Mouse (Mus musculus) midbrain, embryonic 15.5 days (tissue): ENCODE results near the gene Slfn1. TPM values are rescaled to one million over a fixed set of nuclear protein-coding genes. Genes with fewer than 3 reads are reported as not detected.
"Not testable (repeated sequence)": the region's sequence is repeated elsewhere in the genome, so short reads cannot be mapped to it uniquely, and the experiment has no call there.

Experiments
- ATAC-seq: fragments of 200-750 bp; cut with Nextera tagmentation; replicated peaks from 2 replicates; pipeline ENCODE4 v1.8.0; 2017; ENCODE audit warnings: moderate TSS enrichment
- H3K27ac ChIP-seq: fragments of 300-500 bp; sonication (generic); 2 replicates; pipeline ENCODE4 v1.5.1; 2015; ENCODE audit warnings: mild to moderate bottlenecking, inconsistent platforms
- H3K27me3 ChIP-seq: fragments of 300-500 bp; sonication (generic); replicated peaks from 2 replicates; pipeline ENCODE4 v1.6.1; 2015; ENCODE audit warnings: inconsistent platforms
- H3K36me3 ChIP-seq: fragments of 300-500 bp; sonication (generic); replicated peaks from 2 replicates; pipeline ENCODE4 v1.6.1; 2015; ENCODE audit warnings: inconsistent platforms
- H3K4me1 ChIP-seq: fragments of 300-500 bp; sonication (generic); 2 replicates; pipeline ENCODE4 v1.6.1; 2015; ENCODE audit warnings: inconsistent platforms
- H3K4me2 ChIP-seq: fragments of 300-500 bp; sonication (generic); 2 replicates; pipeline ENCODE4 v1.6.1; 2015; ENCODE audit warnings: inconsistent platforms, mild to moderate bottlenecking, moderate library complexity
- H3K4me3 ChIP-seq: fragments of 300-500 bp; sonication (generic); 2 replicates; pipeline ENCODE4 v1.5.1; 2015; ENCODE audit warnings: mild to moderate bottlenecking, inconsistent platforms
- H3K9ac ChIP-seq: fragments of 300-500 bp; sonication (generic); 2 replicates; pipeline ENCODE4 v1.6.1; 2015; ENCODE audit warnings: mild to moderate bottlenecking, inconsistent platforms
- H3K9me3 ChIP-seq: fragments of 300-500 bp; sonication (generic); 2 replicates; pipeline ENCODE4 v1.6.1; 2016; ENCODE audit warnings: inconsistent platforms
- WGBS: fragments of 180-500 bp; shearing (Covaris S2); methylation state at CpG from one replicate; pipeline ENCODE4 v1.1.7; 2015; ENCODE audit warnings: mixed read lengths; 5-methylcytosine and 5-hydroxymethylcytosine counted together
- polyA plus RNA-seq: library from polyadenylated mRNA; unstranded; fragments of >200 nt; fragmentation: Nextera tagmentation; extraction: Ambion mirVana; gene quantifications from 2 replicates; pipeline ENCODE4 v1.2.1, GENCODE M21; 2015

Gene Slfn1
- polyA plus RNA-seq, 1 experiment from 2014 or later = 0.09 TPM

- Histone ChIP-seq H3K4me3 (no peak overlapping the region), H3K36me3 (no peaks in the 10 kb centered on the region), H3K27ac (no peak overlapping the region), H3K9me3 (no peaks in the 10 kb centered on the region), H3K4me1 (no peaks in the 10 kb centered on the region), H3K4me2 (no peak overlapping the region), H3K9ac (no peak overlapping the region), H3K27me3 (no peaks in the 10 kb centered on the region)
- no peak for ATAC-seq
- WGBS = 95% methylated on average over 3 of the region's 3 CpGs
Measured at GRCm38 (mm10) chr11:83121131-83121685, 4.6 kb downstream of the Slfn1 start.

GRCm38 (mm10) chr11:83123198-83123597 lies 6.5 kb downstream of the Slfn1 start:
- Histone ChIP-seq H3K27ac (no peak overlapping the region), H3K27me3 (no peaks in the 10 kb centered on the region), H3K9me3 (no peaks in the 10 kb centered on the region), H3K4me2 (no peak overlapping the region), H3K4me1 (no peaks in the 10 kb centered on the region), H3K9ac (no peak overlapping the region), H3K4me3 (no peak overlapping the region), H3K36me3 (no peaks in the 10 kb centered on the region)
- 71% methylated on average over 4 of the region's 4 CpGs for WGBS
- no peak for ATAC-seq

GRCm38 (mm10) chr11:83124906-83125305 lies 8.3 kb downstream of the Slfn1 start:
- H3K27ac ChIP-seq = no peak overlapping the region
- no peaks in the 10 kb centered on the region for H3K4me1 ChIP-seq
- no peaks in the 10 kb centered on the region for H3K36me3 ChIP-seq
- no peak for ATAC-seq
- no peaks in the 10 kb centered on the region for H3K9me3 ChIP-seq
- WGBS = 79% methylated on average over 2 of the region's 2 CpGs
- no peak overlapping the region for H3K9ac ChIP-seq
- no peak overlapping the region for H3K4me2 ChIP-seq
- no peak overlapping the region for H3K4me3 ChIP-seq
- H3K27me3 ChIP-seq = no peaks in the 10 kb centered on the region

- WGBS = 80% methylated on average over 1 of the region's 1 CpGs
- not testable (repeated sequence) for H3K36me3 ChIP-seq
Measured at GRCm38 (mm10) chr11:83125633-83126032, 9.0 kb downstream of the Slfn1 start.

GRCm38 (mm10) chr11:83137253-83137652 lies 20.6 kb downstream of the Slfn1 start:
- H3K27me3 ChIP-seq, H3K9ac ChIP-seq, H3K4me3 ChIP-seq, ATAC-seq, H3K27ac ChIP-seq, H3K9me3 ChIP-seq, H3K36me3 ChIP-seq, H3K4me1 ChIP-seq, H3K4me2 ChIP-seq: not testable (repeated sequence)
- 100% methylated on average over 1 of the region's 2 CpGs for WGBS

More at GRCm38 (mm10) chr11:83125633-83126032, 9.0 kb downstream of the Slfn1 start:
- ATAC-seq, H3K27me3 ChIP-seq, H3K4me2 ChIP-seq, H3K9me3 ChIP-seq, H3K4me3 ChIP-seq, H3K27ac ChIP-seq, H3K9ac ChIP-seq, H3K4me1 ChIP-seq: not testable (repeated sequence)

- H3K27me3 ChIP-seq, H3K4me2 ChIP-seq, H3K9me3 ChIP-seq, ATAC-seq, H3K9ac ChIP-seq, H3K27ac ChIP-seq, H3K4me1 ChIP-seq, H3K36me3 ChIP-seq, H3K4me3 ChIP-seq: not testable (repeated sequence)
- WGBS = no CpG with 5 or more reads among the region's 1 CpGs
Measured at GRCm38 (mm10) chr11:83148939-83149338, 32.3 kb downstream of the Slfn1 start.

Other genes with a start within 250 kb of the Slfn1 start
- gene Rffl, start 245.6 kb upstream of the Slfn1 start, polyA plus RNA-seq = 4.1 and 4.6 TPM in 2 replicates
- gene Rad51d, start 226.2 kb upstream of the Slfn1 start, polyA plus RNA-seq = 12.1 and 13.9 TPM in 2 replicates
- 0.78 and 1.2 TPM in 2 replicates for gene Fndc8, start 224.7 kb upstream of the Slfn1 start, polyA plus RNA-seq
- gene Nle1, start 208.4 kb upstream of the Slfn1 start, polyA plus RNA-seq = 33.8 and 36.8 TPM in 2 replicates
- 1.3 and 2.0 TPM in 2 replicates for gene Unc45b, start 206.3 kb upstream of the Slfn1 start, polyA plus RNA-seq
- gene Slfn5, start 165.5 kb upstream of the Slfn1 start, polyA plus RNA-seq = 1.4 and 1.8 TPM in 2 replicates
- 1.9 and 2.2 TPM in 2 replicates for gene Slfn9, start 125.0 kb upstream of the Slfn1 start, polyA plus RNA-seq
- 0.26 and 0.27 TPM in 2 replicates for gene Slfn8, start 96.0 kb upstream of the Slfn1 start, polyA plus RNA-seq
- gene Slfn2, start 51.7 kb upstream of the Slfn1 start, polyA plus RNA-seq = 1.6 and 2.2 TPM in 2 replicates
- 0.18 TPM in 2 replicates for gene Slfn4, start 58.3 kb downstream of the Slfn1 start, polyA plus RNA-seq
- gene Slfn3, start 74.5 kb downstream of the Slfn1 start, polyA plus RNA-seq = 0.08 and 0.11 TPM in 2 replicates
- 0.08 TPM in 1 of 2 replicates, not detected in the other for gene Slfn14, start 169.9 kb downstream of the Slfn1 start, polyA plus RNA-seq
- gene Ap2b1, start 182.2 kb downstream of the Slfn1 start, polyA plus RNA-seq = 118 and 127 TPM in 2 replicates
- gene Pex12, start 185.7 kb downstream of the Slfn1 start, polyA plus RNA-seq = 18.4 and 18.6 TPM in 2 replicates